Mouse (Mus musculus): ENCODE data around the gene Pdgfb. TPM values are rescaled to one million over a fixed set of nuclear protein-coding genes. Genes with fewer than 3 reads are reported as not detected.

The Pdgfb gene
- total RNA-seq, 2 experiments from 2014 or later, result 13.9 to 16.7 TPM

- peak; percentile 65 for DNase-seq
These were observed 5.2 kb downstream of the Pdgfb start for GRCm38 (mm10) chr15:80009421-80010181.

GRCm38 (mm10) chr15:80008461-80008860 is 6.3 kb downstream of the Pdgfb start:
- DNase-seq, result no peak

- DNase-seq, result peak; percentile 52
These were observed 8.6 kb downstream of the Pdgfb start for GRCm38 (mm10) chr15:80006156-80006555.

DNA sequence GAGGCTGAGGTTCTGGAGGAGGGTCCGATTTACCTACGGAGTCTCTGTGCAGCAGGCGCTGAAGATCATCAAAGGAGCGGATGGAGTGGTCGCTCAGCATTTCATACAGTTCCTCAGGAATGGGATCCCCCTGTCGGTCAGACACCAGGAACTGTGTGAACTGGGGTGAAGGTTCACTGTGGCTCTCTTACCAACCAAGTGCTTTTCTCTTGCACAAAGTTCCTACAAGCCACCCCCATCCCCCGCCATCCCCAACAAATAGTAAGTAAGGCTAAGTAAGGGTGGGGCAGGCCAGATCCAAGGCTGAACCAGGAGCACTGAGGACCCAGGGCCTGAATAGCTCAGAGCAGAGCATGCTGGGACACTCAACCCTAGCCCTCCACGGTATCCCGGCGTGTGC is 9.3 kb downstream of the Pdgfb start:
- DNase-seq, result no peak

DNA sequence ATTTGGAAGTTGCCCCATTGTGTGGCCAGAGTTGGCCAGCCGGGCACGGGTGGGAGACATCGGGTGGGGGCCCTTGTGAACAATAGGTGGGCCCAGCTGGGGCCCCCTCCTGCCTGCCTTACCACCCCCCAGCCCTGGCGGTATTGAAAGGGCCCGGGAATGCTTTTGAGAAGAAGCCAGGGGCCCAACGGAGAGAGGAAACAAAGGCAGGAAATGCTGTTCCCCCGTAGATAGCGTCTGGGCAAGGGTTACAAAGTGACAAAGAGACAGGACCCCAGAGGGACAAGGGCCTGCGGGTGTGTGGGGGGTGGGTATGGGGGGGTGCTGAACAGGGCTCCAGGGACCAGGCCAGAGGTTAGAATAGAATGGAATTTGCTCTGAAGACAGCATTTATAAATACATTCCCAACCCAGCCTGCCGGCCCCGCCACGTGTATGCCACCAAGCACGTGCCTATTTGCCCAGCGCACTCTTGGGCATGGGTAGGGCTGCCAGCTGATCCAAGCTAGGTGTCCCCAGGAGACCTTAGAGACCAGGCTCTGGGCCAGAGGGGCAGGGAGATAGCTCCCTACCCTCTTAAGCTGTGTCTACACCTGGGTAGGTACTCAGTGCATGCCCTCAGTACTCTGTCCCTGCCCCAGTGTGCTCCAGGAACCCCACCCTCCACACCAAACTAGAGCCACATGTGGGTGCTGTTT is 10.0 kb downstream of the Pdgfb start:
- peak; percentile 58 for DNase-seq

DNA sequence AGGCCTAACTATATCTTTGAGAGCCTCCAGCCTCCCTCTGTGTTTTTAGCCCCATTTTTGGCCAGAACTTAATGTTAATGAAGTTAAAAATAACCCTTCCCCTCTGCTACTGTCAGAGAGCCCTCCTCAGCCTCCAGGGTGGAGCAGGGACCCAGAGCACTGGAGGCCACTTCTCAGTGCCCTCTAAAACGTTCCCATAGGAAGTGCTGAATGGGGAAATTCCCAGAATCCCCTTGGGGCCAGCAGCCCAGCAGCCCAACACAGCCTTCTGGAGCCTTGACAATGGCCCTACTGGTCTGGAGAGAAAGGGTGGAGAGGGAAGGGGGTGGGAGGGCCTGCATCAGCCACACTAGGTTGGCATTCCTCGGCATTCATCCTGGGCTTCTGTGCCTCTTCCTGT is 11.2 kb downstream of the Pdgfb start:
- no peak for DNase-seq

GRCm38 (mm10) chr15:80001601-80002000 is 13.2 kb downstream of the Pdgfb start:
- DNase-seq, result no peak

DNA sequence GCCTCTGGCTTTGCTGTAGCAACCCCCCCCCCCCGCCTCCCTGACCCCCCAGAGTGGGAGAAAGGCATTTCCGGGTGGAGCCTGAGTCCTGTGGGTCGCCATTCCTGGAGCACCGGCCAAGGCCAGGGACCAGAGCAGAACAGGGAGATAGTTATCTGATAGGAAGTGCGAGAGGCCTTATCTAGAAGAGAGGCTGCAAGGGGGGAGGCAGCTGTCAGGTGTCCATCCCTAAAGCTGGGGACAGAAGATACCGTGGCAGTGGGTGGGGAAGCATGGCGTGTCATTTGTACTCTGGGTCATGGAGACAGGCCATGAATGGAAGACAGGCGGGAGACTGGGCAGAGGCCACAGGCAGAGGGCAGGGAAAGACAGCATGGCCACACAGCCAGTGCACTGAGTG is 14.1 kb downstream of the Pdgfb start:
- peak; percentile 48 for DNase-seq

DNA sequence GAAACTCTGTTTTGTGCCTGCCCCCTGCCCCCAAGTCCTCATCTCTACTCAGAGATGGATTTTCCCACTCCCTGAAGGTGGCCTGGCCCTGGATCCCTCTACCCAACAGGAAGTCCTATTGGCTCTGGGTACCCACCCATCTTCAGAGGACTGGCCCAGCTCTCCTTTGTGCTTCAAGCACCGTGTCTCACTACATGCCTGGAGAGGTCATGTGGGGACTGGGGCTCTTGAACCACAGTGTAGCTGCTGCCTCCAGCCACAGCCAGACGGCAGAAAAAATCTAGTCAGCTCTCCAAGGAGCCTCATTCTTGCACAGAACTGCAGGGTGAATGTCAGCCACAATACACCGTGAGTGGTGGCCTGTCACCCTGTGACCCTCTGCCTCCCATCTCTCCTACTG is 16.8 kb downstream of the Pdgfb start:
- no peak for DNase-seq

GRCm38 (mm10) chr15:79996781-79997180 is 18.0 kb downstream of the Pdgfb start:
- DNase-seq, result no peak

DNA sequence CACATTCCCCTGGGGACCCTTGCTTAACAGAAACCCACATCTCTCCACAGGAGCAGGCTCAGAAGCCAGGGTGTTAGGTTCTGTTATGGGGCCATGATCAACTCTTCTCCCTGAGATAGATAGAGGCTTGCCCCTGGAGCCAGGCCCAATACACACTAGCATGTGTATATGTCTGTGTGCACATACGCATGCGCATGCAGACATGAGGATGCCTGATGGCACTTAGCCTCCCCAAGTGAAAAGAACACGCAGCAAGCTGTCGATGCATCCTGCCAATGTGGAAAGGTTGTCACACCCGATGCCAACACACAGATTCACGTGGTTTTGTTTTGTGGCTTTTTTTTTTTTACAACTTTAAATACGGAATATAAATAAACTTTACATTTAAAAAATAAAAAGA is 19.2 kb downstream of the Pdgfb start:
- DNase-seq, result no peak

GRCm38 (mm10) chr15:79994566-79994965 is 20.2 kb downstream of the Pdgfb start:
- no peak for DNase-seq

DNA sequence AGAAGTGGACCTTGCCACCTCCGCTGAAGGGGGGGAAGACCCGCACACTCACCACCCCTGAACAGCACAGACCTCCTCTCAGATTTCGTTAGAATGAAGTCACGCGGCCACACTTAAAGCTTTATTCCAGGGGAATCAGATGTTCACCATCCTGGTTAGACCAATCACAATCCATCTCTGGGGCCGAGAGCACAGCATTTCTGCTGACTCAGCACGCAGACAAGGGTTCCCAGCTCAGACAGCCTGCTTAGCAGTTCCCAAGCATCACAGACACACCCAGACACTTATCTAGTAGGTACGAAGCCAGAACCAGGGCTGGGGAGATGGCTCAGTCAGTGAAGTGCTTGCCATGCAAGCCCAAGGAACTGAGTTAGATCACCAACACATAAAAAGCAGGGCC is 28.6 kb downstream of the Pdgfb start:
- no peak for DNase-seq

GRCm38 (mm10) chr15:79985471-79985870 is 29.3 kb downstream of the Pdgfb start:
- DNase-seq, result no peak

DNA sequence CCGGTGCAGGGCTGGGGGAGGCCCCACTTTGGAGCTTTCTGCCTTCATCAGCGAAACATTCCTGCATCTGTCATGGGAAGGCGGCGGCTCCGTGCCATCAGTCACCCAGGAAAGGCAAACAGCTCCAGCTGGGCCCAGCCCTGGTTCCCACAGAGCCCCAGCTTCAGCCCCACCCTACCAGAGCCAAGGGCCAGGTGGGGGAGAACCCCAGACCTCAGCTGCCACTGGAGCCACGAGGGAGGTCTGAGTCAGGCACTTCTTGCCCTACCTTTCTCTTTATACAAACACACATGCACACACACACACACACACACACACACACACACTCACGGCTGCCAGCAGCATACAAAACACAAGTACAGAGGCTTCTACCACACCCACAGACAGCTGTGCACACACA is 30.6 kb downstream of the Pdgfb start:
- peak; percentile 42 for DNase-seq

DNA sequence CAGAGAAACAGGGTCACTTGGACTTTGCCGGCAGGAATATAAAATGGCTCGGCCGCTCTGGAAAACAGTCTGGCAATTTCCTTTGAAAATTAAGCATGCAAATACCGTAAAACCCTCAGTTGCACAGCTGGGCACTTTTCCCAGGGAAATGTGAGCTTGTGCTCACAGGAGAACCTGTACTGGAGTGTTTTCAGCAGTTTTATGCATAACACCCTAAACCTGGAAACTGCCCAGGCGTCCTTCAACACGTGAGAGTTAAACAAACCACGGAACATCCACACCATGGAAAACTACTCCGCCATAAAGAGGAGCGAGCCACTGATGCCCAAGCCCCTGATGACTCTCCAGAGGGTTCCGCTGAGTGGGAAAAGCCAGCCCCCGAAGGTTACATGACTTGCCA is 34.1 kb downstream of the Pdgfb start:
- DNase-seq, result no peak

DNA sequence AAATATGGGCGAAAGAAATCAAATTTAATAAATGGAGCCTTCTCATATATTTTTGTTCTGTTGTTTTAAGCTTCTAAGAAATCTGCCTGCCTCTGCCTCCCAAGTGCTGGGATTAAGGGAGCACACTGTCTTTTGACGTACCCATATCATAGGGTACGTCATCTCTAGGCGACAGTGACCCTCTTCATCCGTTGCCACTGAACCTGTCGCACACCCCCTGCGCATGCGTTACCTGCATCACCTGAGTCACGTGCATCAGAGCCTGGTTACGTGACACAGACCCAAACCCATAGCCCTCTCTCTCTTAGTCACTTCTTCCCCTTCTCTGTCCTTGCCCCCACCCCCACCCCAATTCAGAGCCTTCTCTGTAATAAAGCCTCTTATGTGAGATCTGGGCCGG is 42.6 kb downstream of the Pdgfb start:
- no peak for DNase-seq

- DNase-seq, result no peak
These were observed 43.8 kb downstream of the Pdgfb start, which contains the start of gene Cbx7 for GRCm38 (mm10) chr15:79970940-79971339. Cbx7 (minus strand) TSS chr15:79971119.

DNA sequence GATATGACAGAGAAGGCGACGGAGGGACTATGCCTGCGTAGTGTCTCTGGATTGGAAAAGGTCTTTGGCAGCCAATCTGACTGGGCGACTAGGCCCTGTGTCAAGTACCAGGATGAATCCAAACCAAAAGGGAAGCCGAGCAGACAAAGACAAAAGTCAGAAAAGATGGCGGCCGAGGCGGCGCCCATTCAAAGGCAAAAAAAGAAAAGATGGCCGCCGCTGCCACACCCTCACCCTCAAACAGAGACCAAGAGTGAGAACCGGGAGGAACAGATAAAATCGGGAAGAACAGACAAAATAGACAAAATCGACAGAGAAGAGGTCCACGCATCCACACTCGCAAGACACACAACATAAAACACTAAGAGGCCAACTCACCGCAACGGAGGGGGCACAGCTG is 44.3 kb downstream of the Pdgfb start:
- DNase-seq, result no peak

DNA sequence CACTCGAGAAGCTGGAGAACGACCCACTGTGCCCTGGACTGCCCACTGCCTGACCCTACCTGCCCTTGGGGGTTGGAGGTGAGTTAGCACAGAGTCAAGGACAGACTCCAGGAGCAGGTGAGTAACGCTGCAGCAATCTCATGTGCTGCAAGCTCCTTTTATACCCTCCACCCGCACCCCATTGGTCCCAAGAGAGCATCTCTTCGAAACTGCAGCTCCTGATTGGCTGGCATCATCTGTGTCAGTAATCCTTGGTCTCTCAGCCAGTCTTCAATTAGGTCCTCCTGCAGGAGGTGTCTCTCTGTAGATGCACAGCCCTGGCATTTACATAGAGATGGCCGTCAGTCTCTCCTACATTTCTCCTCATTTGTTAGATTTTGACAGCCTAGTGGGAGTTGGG is 47.4 kb downstream of the Pdgfb start:
- no peak for DNase-seq

DNA sequence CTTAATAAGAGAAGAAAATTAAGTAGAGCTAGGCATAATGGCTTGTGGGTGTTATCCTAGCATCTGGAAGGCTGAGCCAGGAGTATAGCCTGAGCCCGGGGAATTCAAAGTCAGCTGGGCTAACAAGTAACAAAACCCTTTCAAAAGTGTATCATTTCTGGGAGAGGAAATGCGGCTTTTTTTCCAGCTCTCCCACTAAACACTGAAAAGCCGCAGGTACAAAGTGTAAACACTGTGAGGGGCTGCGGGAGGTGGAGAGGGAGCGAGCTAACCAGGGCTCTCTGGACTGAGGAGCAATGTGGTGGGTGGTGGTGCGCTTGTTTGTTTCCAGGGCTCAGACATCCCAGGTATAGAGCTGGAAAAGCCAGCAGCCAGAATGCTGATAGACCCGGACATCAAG is 50.4 kb downstream of the Pdgfb start:
- DNase-seq, result no peak

GRCm38 (mm10) chr15:79962661-79963060 is 52.1 kb downstream of the Pdgfb start:
- no peak for DNase-seq

DNA sequence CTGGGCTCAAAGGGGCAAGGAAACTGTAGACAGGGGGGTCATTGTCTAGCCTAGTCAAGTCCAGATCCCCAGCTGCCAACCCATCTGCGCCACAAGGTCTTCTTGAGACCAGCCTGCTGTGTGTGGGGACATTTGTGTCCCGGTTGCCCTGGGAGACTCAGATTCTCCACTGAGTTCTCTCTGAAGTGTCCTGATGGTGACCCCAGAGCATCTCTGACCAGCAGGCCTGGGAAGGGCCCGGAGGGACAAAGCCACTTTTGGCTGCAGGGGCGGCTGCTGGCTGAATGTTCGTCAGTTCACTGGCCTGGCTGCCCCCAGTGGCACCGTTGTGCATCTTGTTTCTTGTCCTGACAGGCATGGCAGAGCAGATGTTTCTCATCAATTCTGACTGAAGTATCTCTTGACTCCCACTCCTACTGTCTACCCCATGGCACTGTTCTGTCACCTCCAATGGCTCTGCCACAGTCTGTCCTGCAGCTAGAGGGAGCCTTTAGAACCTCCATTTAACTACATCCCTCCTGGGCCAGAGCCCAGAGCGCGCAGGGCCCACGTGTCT is 53.3 kb downstream of the Pdgfb start:
- peak; percentile 31 for DNase-seq

DNA sequence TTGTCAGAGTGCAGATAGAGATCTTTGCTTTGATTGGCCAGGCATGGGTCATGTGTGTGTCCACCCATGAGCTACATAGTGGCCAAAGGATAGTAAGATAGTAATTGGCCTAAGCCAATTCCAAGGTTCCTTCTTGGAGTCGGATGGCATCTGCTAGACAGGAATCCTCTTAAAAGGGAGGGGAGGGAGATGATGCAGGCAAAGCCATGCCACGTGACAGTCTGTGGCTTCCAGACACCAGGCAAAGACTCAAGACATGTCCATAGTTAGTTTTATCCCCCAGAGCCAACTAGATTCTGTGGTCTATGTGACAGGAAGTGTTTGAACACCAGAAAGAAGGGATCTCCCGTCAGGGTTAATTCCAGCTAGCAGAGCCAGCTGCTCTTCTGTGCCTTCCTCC is 56.4 kb downstream of the Pdgfb start:
- no peak for DNase-seq

Data from gastrocnemius, postnatal 25 days (tissue).